Mouse (Mus musculus): ENCODE results near the gene Uap1.

Uap1 gene

GRCm38 (mm10) chr1:170174814-170175332, at the start of gene Uap1:
TSS of gene Uap1 (minus strand) at chr1:170174957.
- peak; percentile 98 to 100 for DNase-seq (ENCODE audit: low read depth in 2 of 2, low spot score in 2 of 2)

DNA sequence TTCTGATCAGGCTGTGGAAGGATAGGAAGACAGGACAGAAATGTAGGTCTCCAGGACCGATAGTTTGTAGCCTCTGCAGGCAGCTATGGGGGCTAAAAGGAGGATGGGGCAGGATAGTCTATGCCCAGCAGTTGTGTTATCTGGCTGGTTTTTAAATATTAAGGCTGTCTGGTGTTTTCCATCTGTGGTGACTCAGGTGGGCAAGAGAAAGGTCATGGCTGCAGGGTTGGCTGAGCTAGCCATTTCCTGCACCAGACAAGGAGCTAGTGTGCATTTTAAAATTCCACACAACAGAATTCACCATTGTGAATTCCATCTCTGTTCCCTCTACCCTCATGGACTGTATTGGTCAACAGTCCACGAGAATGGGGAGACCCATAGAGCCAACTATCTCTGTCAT, 48.5 kb upstream of the Uap1 start:
- no peak for DNase-seq (ENCODE audit: low read depth in 2 of 2, low spot score in 2 of 2)

GRCm38 (mm10) chr1:170220351-170220750, 45.6 kb upstream of the Uap1 start:
- DNase-seq (ENCODE audit: low read depth in 2 of 2, low spot score in 2 of 2), result no peak

DNA sequence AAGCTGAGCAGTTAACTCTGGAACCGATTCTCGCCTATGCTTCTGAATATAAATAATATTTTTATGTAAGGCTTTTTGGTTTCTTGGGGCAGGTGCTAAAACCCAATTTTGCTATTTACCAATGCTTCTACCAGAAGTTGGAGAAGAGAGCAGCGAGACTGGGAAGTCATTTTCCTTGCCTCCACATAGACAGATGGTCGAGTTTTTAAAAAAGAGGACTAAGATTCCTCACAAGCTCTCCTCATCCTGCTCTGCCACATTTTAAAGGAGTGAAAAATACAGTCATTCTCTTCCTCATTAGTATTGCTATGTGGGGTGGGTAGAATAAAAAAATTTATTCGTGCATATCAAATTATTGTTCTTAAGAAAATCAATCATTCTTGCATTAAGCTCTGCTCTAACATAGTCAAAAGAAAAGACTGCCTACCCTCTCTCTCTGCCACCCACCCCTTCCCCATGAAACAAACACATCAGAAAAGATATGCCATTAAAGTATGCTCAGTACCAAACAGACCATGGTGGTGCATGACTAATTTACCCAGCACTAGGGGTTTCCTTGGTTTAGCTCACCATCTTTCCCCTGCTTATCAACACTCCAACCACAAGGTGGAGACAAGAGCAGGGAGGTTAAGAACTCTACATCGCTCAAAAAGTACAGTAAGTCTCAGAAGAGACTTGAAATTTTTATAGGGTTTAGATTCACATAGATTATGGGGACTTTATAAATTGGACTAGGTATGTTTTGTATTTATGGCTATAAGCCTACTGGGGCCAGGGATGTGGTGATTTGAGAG, 43.5 kb upstream of the Uap1 start:
- DNase-seq (ENCODE audit: low read depth in 2 of 2, low spot score in 2 of 2), result peak in 1 of 2 experiments; percentile 32

- no peak for DNase-seq (ENCODE audit: low read depth in 2 of 2, low spot score in 2 of 2)
These were observed 40.8 kb upstream of the Uap1 start for GRCm38 (mm10) chr1:170215590-170215989.

DNA sequence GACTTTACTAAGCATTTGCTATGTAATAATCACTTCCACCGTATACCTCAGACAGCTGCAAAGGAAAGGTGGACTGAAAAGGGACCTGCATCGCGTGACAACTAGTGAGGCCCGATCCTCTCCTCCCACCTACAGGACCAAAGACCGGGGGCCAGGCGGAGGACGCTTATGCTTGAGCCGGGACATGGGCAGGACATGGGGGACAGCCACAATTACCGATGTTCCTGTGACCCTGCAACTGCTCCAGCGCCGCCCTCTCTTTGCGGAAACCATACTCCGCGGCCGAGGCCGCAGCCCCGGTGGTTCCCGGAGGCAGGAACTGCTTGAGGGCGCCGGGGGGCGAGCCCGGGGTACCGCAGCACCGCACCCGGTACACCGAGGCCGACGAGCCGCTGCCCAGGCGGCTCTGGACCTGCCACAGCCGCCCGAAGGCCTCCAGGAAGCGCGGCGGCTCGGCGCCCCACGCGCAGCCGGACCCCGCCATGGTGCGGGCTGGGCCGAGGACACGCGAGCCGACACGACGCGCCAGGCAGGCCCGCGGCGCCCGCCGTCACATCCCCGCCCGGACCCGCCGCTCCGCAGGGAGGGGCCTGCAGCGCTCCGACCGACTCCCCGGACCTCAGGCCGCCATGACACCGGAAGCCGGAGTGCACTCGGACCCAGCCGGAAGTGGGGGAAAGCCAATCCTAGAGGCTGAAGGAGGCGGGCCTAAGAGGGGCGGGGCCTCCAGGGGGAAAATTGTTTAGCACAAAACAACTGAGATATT, 40.2 kb upstream of the Uap1 start, which contains the start of gene Uhmk1:
TSS of gene Uhmk1 (minus strand) at position 641 of the 766 bp plus-strand sequence.
- DNase-seq (ENCODE audit: low read depth in 2 of 2, low spot score in 2 of 2), result peak; percentile 71 to 83

- no peak for DNase-seq (ENCODE audit: low read depth in 2 of 2, low spot score in 2 of 2)
These were observed 39.6 kb upstream of the Uap1 start for GRCm38 (mm10) chr1:170214383-170214756.

DNA sequence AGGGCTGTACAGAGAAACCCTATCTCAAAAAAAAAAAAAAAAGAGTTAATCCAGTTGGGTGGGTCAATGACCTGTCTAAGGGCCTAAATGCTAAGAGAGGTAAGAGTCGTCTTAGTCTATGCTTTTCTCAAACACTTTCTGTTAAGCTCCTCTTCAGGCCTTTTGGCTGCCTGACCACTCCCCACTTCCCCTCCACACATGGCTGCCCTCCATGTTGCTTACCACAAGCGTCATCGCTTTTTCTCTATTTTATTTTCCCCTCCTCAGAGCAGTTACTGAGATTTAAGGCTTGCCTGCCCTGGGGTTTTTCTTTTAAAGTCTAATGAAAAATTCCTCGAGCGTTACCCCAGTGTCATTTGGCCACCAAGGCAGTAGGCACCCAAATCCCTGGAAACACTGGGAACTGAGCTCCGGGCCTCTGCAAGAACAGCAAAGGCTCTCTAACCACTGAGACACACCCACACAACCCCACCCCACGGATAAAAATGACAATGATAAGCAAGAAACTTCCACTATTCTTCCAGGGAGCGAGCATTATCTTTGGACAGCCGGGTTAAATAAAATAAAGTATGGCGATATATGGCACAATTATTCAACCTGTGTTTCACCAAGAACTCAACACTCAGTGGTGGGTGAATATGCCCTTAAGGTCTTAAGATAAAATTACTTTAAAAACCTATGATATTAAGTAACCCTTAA, 38.6 kb upstream of the Uap1 start:
- no peak for DNase-seq (ENCODE audit: low read depth in 2 of 2, low spot score in 2 of 2)

GRCm38 (mm10) chr1:170206395-170206794, 31.6 kb upstream of the Uap1 start:
- DNase-seq (ENCODE audit: low read depth in 2 of 2, low spot score in 2 of 2), result no peak

GRCm38 (mm10) chr1:170200379-170200778, 25.6 kb upstream of the Uap1 start:
- no peak for DNase-seq (ENCODE audit: low read depth in 2 of 2, low spot score in 2 of 2)

- no peak for DNase-seq (ENCODE audit: low read depth in 2 of 2, low spot score in 2 of 2)
These were observed 21.5 kb upstream of the Uap1 start for GRCm38 (mm10) chr1:170196211-170196610.

GRCm38 (mm10) chr1:170191925-170192324, 17.2 kb upstream of the Uap1 start:
- DNase-seq (ENCODE audit: low read depth in 2 of 2, low spot score in 2 of 2), result no peak

GRCm38 (mm10) chr1:170190225-170190624, 15.5 kb upstream of the Uap1 start:
- DNase-seq (ENCODE audit: low read depth in 2 of 2, low spot score in 2 of 2), result no peak

DNA sequence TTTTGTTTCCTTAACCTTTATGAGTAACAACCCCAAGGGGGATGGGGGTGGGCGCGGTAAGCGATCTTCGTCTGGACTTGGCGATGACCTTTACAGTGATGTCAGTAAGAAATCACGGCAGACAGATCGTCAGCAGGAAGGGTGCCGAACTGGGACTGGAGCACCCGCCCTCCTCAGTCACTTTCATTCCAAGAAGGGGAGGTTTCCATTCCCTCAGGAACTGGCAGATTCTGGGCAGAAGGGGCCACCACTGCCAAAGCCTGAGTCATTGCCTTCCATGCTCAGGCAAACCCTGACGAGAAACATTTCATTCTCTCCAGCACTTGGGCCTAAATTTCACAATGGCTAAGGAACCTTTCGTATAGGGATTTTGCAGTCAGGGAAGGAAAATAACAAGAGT, 13.8 kb upstream of the Uap1 start:
- DNase-seq (ENCODE audit: low read depth in 2 of 2, low spot score in 2 of 2), result no peak

DNA sequence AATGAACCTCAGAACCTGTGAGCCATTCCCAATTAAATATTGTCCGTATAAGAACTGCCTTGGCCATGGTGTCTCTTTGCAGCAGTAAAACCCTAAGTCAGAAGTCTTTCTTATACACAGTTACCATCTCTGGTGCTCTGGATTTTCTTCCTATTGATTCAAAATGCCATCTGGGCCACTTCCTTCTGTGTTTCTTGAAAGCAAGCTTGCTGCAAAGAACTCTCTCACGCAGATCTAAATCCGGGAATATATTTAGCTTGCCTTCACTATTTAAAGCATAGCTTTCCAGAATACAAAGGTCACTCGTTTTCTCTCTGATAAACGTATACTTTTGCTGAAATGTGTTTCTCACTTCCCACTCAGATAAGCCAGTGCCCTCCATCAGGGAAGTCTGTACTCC, 11.8 kb upstream of the Uap1 start:
- DNase-seq (ENCODE audit: low read depth in 2 of 2, low spot score in 2 of 2), result no peak

DNA sequence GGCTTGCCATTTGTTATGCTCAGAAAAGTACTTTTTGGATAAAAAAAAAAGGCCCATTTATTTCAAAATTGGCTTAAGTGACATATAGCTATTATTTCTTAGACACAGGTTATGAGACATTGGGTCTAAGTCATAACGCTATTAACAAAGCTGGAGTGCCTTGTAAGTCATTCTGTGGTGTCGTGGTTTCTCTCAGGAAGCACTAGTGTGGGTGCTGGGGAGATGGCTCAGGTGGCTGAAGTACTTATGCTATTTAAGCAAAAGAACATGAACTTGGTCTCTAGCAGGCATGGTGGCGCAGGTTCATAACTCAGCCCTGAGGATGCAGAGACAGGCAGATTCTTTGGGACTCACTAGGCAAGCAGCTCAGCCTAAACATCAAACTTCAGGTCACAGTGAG, 10.4 kb upstream of the Uap1 start:
- DNase-seq (ENCODE audit: low read depth in 2 of 2, low spot score in 2 of 2), result no peak

GRCm38 (mm10) chr1:170182706-170183105, 7.9 kb upstream of the Uap1 start:
- no peak for DNase-seq (ENCODE audit: low read depth in 2 of 2, low spot score in 2 of 2)

DNA sequence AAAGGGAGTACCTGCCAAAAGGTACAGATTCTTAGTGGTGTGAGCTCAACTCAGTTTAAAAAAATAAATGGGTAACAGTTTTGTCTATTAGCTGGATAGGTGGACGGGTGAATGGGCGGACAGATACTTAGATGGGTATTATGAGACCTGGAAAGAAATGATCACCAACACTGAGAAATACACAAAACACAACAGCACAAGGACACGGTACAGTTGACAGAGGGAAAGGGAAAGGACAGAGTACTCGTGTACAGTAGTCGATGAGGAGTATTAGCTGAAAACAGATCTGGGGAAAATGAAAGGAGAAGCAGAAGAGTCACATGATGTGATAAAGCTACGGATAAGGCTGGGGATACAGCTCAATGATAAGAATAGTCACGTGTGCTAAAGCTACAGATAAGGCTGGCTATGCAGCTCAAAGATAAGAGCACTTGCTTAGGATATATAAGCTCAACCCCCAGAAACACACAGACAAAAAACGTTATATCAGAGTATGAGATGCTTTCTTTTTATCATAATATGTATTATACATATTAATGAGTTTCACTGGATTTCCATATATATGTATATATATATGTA, 2.0 kb upstream of the Uap1 start:
- DNase-seq (ENCODE audit: low read depth in 2 of 2, low spot score in 2 of 2), result no peak

- no peak for DNase-seq (ENCODE audit: low read depth in 2 of 2, low spot score in 2 of 2)
These were observed 1.1 kb upstream of the Uap1 start for GRCm38 (mm10) chr1:170175848-170176247.

DNA sequence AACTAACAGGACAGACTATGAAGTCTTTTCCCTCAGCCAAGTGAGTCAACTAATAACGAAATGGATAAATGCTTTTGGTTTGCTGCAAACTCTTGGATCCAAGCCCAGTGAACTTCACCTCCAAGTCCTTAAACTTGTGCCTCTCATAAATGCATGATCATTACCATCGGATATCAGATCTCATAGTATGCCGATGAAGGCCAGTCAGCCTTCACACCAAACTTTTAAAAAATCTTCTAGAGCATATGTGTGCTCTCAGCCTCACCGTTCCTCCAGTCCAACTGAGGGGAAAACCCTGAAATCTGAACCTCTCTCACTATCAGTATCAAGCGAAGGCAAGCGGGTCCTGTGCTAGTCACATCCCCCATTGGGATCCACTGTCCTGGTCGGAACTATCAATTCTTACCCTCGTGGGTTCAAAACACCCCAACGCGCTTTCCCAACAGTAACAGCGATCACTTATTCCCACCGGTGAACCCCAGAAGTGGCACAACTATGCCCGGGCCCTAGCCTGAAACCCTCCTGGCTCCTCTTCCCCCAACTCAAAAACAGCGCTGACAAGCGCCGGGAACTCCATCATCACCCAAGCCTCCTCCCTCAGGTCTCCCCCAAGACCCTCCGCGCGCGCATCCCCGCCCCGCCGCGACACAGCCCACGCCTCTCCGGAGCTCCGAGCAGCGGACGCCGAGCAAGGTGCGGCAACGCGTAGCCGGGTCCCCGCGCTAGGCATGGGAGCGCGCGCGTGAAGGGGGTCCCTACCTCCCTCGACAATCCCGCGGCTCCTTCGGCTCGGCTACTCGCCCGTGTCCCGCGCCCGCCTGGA, 555 bp downstream of the Uap1 start:
- peak in 1 of 2 experiments; percentile 32 for DNase-seq (ENCODE audit: low read depth in 2 of 2, low spot score in 2 of 2)

All from CD8-positive naive resting alpha-beta T cell, adult 2 months (primary cell).